Mouse (Mus musculus) c-Kit-positive CD71-positive TER-119-positive erythroid progenitor cells, embryonic 14.5 days (primary cell): ENCODE measurements at regions not wholly inside any gene's neighbourhood (a gene's known extent, or its start where the extent isn't known, plus 50 kb on each side); places are given as distances from the start of the nearest gene placed in this dataset.

Experiments used
- DNase-seq: peaks from one replicate; pipeline ENCODE4 v3.0.0-alpha.2; 2013; ENCODE audit warnings: low spot score

DNA sequence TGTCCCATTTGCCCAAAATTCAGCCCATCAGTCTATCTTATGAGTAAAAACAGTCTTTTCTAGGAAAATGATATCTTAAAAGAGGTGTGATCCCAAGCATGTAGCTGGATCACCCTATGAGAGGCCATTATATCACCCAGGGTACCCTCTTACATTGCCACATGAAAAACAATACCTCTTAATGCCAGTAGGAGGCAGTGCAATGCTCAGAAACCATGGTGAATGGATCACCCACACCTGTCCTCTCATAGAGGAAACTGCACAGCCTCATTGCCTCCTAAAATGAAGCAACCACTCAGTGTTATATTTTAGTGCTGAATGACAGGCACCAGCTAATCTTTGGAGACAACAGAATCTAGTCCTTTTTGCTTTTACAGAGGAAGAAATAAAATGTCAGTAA, 114.0 kb upstream of the Nxt1 start:
- peak; percentile 12 for DNase-seq

DNA sequence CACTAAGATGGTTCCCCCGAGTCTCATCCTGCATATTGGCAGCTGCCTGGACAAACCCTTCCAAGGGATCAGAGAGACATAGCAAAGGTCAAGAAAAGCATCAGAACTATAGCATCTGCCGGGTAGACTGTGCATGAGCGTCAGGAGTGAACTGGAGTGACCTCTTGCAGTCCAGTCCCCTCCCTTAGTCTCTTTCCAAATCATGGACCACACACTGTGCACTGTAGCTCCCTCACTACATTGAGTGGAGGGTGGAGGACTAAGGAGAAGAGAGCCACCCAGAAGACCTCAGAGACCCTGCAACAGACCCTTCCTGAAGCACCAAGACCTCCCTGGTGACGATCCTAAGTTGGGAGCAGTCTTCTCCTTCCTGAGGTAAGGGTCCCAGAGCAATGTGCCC, 107.8 kb upstream of the Cd93 start:
- no peak for DNase-seq

DNA sequence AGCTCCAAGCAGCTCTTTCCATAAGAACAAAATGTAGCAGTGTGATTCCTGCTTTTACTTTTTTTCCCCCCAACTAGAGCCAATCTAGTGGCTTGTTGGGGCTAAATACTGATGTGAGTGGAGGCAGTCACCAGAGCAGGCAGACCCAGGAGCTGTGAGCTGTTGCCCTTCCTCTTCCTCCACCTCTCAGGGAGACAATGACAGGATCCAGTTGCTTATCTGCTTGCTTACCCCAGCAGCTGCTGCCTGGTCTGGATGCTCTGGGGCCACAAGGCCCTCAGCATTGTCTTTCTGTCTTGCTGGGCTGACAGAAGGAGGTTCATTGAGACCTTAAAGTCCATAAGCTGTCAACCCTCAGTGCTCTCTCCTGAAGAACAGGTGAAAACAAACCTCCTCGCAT, 106.3 kb upstream of the Cd93 start:
- DNase-seq: no peak

DNA sequence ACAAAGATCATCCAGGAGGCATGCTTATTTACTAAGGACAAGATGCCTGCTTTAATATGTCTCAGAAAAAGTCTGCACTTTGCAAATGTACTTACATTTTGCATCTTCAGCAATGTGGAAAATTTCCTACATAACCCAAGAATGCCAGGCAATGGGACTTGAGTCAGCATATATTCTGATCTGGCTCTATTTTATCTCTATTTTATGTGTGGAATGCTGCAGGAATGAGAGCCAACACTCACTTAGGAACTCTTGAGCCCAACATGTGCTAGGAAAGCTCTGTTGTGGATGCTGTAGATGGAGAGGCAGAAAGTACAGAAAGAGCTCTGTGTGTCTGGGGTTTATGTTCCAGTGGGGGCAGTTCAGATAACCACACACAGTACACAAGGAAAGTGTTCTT, 99.0 kb upstream of the Cd93 start:
- no peak for DNase-seq

DNA sequence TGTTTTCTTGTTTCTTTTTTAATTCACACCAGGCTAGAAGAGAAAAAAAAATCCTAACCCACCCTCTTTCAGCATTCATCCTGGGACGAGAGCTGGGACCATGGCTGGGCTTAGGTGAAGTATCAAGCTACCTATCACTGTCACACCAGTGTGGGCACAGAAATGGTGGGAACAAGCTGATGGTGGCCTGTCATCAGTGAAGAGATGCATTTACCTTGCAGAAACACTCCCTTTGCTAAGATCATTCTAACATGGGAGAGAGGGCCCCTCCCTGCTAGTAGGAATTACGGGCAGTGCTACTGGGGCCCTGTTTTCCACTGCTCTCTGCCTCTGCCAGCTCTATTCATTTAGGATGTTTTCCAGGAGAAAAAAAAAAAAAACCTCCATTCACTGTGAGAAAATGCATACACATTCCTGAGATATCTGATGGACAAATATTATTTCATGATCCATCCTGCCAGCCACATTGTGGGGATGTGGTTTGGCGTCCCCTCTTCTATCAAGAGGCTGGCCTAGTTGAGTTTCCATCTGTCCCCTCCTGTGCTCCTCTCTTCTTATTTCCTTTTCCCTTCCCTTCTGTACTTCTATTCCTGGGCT, 94.6 kb upstream of the Cd93 start:
- no peak for DNase-seq

DNA sequence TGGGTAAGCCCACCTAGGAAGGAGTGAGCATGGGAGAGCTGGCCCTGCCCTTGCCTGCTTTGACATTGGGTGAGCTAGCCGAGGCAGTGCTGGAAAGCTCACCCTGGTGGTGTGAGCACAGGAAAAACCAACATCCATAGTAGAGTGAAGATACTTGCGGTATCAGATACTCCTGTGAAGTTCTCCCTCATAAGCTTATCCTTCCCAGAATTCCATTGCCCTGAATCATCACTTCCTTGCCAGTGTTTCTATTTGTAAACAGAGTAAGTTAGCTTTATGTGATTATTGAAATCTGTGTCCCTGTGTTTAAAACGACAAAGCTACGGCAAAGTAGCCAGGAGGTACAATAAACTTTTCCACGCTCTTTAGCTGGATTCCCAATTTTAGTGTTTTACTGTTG, 93.9 kb upstream of the Cd93 start:
- no peak for DNase-seq

DNA sequence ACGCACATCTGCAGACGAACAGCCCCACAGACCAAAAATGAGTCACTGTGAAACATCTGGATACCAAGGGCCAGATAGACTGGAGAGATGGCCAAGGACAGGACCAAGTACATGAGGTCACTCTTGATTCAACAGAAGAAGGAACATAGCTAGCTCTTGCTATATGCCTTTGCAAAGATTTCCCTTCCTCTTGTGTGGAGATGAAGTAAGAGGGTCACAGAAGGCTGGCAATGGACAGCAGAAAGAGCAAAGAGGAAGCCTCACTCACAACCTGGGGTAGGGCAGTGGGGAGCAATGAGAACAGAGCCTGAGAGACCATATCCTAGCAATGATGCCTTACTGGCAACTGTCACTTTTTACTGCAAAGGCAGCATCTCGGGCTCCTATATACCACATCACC, 93.2 kb upstream of the Cd93 start:
- DNase-seq: no peak

DNA sequence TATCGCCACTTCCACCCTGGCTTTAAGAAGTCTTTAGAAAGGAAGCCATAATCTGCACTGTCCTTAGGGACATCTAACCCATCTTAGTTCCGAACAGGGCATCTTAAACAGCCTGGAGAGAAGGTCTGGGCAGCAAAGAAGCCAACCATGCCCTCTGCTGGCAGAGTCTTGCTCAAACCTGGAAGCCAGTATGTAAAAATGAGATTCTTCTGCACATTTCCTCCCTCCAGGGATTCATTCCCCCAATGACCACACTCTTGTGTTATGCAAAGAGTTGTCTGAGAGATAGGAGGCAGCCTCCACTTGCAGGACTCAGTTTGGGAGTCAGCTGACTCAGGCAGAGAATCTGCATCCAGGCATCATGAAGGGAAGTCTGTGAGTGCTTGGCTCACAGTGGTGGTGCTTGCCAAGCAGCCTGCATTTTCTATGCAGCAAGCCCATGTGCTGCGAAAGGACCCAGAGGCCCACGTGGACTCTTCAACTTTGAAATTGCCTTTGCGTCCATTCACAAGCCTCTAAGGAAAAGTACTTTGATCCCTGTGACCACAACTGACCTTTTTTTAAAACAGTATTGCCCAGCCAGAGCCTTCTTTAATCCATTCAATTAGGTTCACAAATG, 92.3 kb upstream of the Cd93 start:
- no peak for DNase-seq

DNA sequence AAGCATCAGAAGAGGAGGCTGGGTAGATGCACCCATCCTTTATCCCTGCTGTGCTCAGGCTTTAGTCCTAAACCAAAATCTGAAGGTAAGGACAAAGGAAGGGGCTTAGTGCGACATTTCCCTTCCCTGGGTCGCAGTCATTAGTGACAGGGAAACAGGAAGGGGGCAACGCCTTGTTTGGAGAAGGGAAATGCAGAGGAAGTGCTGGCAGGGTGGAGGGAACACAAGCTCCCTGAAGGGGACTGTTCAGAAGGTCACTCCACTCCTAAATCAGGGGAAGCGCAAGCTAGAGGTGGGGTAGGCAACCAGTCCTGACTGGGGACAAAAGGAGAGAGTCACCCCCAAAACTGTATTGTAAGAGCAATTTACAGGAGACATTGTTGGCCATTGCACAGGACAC, 88.7 kb upstream of the Cd93 start:
- DNase-seq: no peak

DNA sequence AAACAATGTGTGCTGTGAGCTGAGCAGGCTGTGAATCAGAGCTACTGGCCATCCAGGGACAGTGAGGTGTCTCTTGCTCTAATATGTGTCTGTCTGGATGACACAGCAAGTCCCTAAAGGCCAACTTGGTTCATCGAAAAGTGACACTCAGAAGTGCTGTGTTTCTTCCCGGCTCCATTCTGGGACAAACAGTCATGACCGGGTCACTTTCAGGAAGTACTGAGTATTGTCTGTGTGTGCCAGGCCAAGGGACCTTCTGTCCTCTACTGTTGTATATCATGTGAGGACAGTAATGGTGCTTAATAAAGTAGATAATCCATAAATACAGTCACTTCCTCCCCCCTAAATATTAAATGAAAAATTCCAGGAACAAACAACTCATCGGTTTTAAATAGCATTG, 87.2 kb upstream of the Cd93 start:
- DNase-seq: no peak

DNA sequence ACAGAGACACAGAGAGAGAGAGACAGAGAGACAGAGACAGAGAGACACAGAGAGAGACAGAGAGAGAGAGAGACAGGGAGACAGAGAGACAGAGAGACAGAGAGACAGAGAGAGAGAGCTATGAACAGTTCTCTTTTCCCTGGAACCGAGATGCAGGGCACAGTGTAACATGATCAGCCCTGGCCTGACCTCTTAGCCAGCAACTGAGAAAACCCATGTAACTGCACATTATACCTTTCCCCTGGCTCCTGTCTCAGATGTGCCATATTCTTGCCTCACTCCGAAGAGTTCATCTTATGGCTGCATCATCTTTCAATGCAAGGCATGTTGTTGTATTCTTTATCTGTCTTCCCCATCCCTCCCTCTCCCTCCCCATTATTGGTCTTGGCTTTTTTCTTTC, 86.5 kb upstream of the Cd93 start:
- no peak for DNase-seq

DNA sequence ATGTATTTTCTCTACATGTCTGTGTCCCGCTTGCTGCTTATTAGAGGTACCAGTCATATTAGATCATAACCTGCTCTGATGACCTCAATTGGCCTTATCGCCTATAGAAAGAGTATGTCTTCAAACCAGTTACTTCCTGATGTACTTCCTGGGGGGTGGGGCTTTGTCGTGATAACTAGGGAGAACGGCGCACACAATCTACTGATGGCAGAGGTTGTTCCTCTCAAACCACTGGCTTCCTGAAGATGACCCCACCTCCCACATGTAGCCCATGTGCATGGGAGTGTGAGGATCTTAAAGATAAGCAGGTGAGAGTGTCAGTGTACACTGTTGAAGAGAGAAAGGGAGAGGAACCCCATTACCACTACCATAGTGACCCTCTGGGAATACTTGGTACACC, 84.4 kb upstream of the Cd93 start:
- no peak for DNase-seq

DNA sequence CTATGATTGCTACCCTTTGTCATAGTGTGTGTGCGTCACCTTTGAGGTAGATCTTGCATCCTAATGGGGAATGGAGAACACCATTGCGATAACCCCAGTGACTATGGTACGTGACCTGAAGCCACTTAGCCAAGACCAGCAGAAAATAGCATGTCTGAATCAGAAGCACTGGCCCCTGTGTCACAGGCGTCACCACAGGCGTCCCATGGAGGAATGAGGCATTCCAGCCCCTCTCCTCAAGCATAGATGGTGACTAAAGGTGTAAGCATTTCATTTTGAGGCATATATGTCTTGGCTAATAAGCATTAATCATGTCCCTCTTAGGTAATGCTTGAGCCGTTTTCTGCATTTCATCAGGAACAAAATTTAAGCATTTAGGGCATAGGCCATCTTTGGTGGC, 82.1 kb upstream of the Cd93 start:
- no peak for DNase-seq

DNA sequence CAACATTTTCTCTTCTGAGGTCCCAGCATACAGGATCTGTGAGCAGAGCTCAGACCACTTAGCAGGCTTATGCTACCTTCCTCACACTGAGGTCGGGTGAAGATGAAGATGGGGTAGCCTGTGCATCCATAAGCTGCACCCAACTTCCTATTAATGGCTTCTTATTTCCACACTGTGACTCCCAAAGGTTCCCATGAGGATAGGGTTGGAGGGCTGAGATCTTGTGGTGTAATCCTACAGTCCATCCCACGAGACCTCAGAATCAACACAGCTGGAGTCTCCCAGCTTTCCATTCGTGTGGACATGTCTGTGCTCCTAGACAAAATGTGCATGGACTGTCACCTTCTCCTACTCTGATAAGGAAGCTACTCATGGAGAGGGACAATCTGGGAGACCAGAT, 80.0 kb upstream of the Cd93 start:
- no peak for DNase-seq

DNA sequence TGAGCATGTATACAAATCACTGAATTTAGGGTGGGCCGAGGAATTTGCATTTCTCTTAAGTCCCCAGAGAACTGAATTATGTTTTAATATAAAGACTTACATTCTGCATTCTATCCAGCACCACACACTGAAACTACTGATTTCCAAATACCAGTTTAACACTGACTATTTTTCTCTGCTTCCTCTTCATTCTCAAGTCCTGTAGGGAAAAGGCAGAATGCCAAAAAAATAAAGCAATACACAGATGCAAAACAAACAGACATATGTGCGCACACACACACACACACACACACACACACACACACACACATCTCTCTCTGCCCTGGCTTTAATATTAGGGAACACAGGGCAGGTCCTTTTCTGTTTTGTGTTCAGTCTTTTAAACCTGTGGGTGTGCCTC, 79.6 kb upstream of the Cd93 start:
- DNase-seq: no peak

DNA sequence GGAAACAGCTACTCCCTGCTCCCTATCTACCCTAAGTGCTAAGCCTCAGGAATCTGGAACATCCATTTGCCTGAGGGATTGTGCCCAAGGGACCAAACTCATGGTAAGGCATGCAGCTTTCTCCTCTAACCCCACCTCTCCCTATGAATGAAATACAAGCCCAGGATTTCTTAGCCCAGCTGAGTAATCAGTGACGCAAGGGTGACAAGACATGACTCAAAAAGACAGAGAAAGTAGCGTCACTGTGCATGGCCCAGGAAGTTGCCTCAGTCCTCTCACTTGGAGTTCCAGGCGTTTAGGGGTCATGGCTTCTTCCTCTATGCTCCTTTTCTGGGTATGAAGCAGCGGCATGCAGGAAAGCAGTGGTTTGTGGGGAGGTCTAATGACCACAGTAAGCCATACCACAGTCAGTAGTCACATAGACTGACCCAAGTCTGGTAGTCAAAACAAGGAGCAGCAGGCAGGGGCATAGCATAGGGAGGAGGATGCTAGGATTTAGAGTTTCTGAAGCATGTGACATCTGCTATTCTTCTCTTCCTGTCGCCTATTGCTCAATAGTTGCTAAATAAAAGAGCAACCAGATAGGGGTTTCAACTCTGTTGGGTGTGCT, 78.7 kb upstream of the Cd93 start:
- DNase-seq: peak; percentile 4

DNA sequence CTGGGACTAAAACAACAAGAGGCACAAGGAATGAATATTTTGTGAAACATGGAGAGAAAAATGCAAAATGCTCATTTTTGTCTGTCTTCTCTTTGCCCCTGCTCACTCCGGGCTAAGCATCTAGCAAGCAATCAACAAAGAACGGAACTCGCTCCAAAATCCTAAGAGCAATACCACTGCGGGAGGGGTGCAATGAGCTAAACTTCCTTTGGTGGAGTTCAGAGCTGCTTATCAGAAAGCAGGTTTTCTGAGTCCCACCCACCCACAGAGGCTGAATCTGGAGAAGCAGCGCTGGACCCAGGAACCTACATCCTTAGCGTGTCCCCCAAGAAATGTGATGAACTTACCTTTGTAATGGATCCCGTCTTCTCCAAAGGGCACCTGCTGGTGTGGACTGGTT, 76.9 kb upstream of the Cd93 start:
- DNase-seq: no peak

DNA sequence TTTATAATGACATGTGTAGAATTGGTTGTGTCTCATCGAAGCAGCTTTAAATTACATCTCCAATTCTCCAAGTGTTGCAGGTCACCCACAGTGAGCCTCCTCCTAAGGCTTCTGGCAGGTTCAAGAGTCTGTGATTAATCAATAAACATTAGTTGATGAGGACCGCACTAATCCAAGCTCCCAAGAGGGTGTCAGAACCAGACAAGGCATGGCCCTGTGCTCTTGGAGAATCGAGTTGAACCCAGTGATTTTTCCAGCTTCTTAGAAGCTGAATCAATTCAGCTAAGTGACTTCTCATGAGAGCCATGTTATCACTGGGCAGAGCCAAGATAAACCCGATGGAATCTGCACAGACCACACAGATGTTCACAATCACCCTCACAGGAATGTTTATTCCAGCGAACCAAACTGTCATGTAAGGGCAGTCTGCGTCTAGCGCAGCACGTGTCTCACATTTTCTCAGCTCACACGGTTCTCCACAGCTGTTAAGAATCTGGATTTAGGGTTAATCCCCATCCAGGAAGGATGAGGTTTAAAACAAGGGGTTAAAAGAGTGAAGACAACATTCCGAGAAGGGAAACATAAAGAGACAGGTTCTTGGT, 76.4 kb upstream of the Cd93 start:
- no peak for DNase-seq

DNA sequence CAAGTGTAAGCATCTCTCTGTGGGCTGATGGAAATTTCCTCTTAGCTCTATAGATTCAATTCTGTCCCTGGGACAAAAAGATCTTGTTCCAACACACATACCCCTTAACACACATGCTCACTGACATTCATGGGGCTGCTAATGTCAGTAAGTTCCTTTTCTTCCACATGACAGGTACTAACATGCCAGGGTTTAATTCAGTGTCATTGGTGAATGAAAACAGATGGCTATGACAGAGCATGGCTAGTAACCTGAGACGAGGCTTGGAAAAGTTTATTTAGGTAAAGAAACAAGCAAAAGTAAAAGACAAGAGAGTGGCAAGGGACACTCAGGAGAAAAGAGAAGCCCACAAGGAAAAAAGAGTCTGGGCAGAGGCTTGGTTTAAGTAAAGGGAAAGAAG, 74.5 kb upstream of the Cd93 start:
- DNase-seq: no peak

DNA sequence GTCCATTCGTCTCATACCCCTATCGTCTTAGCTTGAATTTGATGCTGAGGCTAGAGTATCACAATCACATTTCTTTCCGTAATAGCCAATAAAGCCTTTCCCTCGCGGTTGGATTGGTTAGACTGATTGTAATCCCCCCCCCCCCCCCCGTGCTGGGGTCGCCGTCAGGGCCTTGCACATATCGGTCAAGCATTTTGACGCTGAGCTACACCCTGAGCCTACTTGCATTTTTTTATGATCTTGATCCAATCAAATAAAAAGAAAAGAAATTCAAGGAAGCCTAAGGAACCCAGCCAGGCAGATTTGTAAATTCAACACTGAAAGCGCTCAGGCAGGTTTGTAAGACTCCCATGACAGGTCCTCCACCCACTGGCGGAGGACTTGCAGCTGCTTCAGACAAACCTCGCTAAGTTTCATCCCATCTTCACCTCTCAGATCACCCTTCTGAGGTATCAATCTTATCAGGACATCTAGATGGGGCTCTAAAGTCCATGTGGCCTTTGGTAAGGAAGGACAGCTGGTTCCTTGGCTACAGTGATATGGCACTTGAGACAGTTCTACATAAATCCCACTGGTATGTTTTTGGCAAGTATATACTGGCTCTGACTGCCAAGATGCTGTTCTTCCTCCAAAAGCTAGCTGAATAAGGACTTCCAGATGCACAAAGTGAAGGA, 66.8 kb upstream of the Cd93 start:
- DNase-seq: no peak

DNA sequence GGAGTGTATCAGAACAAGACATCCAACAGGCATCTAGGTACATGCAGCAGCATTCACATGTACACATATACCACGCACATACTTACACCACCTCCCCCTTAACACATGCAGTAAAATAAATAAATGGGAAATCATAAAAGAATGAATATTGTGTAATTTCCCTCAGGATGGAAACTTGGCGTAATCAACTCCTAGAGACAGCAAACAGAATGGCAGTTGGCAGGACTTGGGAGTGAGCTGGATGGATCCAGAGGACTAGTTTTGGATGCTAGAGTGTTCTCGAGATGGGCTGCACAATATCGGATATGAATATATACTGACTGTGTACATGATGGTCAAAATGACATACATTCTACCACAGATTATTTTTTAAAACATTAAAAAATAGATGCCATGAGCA, 66.0 kb upstream of the Cd93 start:
- no peak for DNase-seq

DNA sequence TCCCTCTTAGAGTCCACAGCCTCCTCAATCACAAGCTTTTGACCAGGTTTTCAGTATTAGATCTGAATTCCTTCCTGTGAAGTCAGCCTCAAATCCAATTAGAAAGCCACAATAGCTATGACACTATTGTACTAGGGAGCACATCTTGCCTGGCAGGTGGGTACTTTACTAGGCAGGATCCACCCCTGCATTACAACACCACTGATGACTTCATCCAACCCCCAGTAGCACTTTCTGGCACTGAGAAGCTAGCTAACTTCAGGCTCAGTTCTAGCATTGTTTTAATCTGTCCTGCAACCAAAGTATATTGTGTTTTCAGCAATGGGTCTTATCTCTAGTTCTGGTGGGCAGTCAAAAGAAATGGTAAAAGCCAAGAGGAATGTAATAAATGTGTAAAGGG, 64.2 kb upstream of the Cd93 start:
- DNase-seq: no peak

DNA sequence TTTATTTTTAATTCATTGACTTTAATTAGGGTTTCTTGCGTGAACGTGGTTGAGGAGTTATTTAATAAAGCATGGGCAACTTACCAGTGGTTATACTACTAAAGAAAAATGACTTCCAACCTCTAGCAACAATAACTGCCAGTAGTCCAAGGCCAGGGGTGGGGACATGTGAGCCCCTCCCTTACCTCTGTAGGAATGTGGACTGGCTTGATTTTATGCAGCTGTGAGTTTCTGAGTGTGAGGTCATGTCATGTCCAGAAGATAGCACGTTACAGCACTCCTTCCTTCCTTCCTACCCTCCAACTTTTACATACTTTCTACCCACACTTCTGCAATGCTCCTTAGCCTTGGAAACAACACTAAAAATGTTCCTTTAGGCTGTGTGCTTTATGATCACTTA, 63.6 kb upstream of the Cd93 start:
- DNase-seq: no peak
